Mouse (Mus musculus) embryo, embryonic 11.5 days (tissue): ENCODE results near the gene Ephb1.

Experiments
- DNase-seq: peaks from one replicate; pipeline ENCODE4 v3.0.0-alpha.2; 2012; ENCODE audit warnings: low read depth, low spot score

The Ephb1 gene

DNA sequence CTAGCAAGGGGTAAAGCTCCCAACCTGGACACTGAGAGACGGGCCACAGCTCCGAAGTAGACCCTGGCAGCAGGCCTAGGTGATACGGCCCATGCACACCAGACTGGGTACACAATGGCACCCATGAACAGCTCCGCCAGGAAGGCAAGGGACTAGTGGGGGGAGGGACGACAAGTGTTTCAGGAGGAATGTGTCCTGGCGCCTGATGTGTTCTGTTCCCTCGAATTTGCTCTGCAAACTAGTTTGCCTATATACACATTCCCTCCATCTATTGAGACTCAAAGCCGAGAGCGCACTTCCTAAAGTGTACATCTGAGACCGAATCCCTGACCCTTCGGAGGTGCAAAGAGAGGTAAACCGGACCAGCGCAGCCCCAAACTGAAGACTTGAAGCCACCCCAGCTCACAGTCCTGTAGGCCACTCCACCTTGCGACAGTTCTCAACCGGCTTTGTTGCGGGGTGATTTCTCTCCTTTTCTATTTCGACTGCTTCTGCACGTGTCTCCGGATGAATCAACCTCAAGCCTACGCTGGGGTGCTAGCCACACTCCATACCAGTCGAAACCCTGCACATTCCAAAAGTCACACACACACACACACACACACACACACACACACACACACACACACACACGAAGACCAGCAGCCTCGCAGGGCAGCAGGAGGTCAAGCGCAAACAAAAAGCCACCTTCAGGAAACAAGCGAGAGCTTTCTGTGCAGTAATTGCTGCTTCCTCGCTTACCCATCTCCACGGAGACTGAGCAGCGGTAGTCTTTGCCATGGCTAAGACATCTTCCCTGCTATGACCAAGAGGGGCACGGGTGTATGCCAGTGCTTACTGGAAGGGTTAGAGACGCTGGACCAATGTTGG is 2.1 kb downstream of the Ephb1 start:
- no peak for DNase-seq

DNA sequence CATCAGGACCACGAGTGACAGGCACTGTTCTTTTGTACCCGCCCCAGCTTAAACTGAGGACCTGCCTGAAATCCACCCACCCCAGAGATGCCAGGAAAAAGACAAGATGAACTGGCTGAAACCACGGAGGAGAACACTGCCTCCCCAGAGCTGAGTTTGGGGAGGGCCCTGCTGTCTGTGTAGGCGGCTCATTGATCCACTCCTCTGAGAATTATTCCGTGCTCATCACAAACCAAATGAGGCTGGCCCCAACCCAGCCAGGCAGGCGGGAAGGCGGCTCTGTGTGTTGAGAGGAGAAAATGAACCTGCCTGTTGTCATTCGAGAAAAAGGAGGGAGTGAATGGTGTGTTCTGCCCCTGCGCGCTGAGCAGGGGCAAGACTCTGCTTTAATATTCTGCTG is 2.8 kb downstream of the Ephb1 start:
- DNase-seq: no peak

DNA sequence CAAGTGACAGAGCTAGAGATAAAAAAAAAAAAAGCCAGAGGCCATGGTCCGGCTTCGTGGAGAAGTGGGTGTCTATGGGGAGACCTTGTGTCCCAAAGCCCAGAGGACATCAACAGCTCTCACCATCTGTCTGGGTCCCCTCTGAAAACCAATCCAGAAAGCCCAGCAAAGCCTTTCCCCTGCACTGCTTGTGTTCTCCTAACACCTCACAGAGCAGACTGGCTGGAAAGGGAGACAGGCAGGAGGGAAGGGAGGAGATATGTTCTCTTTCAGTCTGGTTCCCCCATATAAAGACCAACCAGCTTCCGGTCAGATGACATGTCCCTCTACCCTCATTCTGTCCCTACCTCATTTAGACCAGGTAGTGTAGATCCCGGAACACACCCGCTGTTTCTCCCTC is 3.3 kb downstream of the Ephb1 start:
- no peak for DNase-seq

DNA sequence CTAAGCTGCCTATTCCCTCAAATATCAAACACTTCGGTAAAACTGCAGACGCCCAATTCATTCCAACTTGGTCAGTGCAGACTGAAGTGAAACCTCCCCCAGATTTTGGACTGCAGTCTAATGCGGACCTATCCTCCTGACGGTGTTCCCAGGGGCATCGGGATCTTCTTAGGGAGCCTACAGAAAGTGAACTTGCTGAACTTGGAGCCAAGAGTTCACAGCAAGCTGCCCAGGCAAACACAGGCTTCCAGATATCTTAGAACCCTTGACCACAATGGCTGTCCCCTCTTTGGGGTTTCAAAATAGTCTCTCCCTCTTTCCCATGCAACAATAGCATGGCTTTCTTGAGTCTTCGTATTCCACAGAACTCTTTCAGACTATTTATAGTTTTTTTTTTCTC is 3.8 kb downstream of the Ephb1 start:
- no peak for DNase-seq

DNA sequence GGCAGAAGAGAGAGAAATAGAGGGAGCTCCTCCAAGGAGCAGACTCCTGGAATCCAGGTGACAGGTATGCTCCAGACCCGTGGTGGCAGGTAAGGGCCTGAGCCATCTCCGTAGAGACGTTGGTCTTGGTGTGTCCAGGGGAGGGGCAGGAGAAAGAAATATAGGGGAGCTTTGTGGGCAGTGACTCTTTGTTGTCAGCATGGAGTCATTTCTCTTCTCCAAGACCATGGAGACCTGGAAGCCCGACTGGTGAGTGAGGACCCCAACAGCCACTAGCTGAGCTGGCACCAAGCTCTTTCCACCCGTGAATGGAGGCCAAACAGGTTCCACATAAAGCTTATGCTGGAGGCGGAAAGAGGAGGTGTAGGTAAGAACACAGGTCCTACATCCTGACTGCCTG is 4.4 kb downstream of the Ephb1 start:
- DNase-seq: no peak

DNA sequence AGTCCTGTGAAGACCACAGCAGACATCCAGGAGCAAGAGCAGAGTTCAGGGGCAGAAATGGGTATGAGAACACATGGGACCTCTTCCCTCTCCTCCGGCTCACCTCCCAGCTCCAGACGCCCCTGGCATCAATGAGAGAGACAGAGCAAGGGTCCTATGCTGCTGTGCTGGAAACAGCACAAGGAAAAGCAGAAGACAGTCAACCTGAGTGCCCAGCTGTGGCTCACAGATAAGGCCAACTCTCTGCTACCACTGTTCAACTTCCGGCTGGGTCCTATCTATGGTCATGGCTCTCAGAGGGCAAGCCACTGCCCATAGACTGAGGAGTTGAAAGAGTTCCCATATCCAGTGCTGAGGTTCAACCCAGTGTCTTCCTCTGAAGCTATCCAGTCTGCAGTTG is 7.7 kb downstream of the Ephb1 start:
- DNase-seq: no peak

DNA sequence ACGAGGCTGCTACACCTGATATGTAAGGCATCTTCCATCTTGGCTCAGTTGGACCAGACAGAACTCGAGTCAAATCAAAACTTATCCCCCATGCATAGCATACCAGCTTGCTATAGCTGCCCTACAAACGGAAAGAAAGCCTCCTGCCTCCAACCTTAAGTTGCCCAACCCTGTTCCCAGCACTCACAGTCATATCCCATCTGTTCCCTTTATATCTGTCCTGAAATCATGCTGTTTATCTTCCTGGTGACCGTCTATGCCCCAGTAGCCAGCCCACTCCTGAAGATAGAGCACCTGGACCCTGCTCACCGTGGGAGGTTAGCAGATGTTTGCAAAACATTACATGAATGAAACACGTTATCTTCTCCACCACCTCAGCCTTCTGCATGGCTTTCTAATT is 9.0 kb downstream of the Ephb1 start:
- DNase-seq: no peak

DNA sequence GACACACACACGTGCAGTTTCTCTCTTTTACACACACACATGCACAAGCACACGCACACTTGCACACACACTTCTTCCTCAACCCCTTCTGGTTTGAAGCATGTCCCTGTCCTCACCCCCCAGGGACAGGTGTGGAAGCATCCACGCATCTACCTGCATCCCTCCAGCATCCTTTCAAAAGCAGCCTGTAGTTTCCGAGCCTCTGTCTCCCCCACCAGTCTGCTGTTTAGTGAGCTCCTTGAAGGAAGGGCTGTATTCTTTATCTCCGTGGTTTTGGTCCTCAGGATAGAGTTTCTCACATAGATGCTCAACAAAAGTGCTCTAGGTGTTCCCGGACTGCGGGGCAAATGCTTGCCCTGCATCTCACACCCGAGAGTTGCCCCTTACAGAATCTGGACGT is 9.4 kb downstream of the Ephb1 start:
- no peak for DNase-seq

DNA sequence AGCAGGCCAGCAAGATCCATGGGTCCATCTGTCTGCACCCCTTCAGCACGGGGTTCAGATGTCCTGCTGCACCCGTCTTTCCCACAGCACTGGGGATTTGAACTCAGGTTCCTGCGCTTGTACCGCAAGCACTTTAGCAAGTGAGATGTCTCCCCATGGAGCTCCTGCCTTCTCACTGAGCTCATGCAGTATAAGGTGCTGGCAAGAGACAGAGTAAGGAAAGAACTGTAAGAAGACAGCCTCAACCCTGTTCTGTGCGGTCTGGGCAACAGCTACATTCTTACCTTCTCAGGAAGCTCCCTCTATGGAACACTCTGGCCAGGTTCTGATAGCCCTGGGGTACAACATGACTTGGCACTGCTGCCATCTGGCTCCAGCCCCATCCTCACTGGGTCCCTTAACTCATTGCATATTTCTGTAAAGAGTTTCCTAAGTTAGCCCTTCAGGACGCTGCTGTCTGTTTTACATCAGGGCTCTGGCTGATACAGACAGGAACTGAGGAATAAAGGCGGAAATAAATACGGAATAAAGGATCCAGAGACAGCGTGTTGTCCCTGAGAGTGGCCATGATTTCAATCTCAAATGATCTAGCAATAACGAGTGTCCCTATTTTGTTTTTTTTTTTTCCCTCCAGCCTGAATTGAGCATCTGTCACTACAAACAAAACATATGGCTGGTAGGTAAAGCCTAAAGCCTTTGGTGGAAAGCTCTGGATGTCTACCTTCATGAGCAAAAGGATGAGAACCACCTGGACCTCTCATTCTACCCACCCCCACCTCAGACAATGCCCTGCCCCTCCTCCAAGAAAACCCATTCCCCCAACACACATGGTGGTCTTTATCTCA is 10.2 kb downstream of the Ephb1 start:
- no peak for DNase-seq

DNA sequence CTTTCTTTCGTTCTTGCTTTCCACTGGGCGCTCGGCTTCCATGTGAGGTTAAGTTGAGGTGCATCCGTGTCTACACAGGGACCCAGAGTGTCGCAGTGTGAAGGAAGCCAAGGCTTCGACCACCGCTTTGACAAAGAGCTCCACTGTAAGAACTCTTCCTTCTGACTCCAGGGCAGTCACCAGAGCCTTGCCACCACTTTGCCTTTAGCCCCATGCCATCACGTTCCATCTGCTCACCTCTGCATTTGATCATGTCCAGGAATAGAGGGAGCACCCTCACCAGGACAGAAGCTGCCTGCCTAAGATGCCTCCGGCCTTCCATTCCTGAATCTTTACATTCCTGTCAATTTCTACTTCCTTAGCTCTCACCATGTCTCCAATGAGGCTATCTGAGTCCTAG is 11.4 kb downstream of the Ephb1 start:
- DNase-seq: no peak

DNA sequence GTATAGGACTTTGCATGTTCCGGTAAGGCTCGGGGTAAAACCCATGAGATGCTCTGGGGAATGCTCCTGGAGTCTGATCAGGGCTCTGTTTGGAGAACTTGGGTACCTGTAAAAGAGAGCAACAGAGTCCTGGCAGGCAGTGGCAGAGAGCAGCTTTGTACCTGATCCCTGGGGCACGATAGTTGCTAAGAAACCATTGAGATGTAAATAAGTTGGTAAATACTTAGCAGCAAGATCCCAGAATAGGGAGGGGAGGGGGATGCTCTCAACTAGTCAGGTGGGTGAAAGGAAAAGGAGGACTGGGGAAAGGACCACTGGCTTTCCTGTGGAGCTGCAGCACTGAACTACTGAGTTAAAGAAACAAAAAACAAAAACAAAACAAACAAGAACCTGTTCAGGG is 12.5 kb downstream of the Ephb1 start:
- DNase-seq: no peak

DNA sequence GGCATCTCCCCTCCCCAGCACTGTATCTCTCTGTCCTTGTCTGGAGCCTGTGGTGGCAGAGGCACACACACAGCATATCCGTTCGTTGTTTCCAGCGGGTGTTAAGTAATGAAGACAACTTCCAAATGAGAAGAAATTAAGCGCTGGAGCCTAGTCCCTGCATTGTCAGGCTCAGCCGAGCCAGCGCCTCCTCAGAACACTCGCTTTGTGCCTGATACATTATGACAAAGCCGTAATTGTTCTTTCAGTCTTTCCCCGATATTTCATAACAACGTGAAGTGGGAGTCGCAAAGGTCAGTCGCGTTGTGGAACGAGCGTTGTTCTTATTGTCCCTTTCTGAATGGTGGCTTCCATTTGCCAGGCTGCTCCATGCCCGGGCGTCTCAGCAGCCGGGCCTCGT is 13.7 kb downstream of the Ephb1 start:
- DNase-seq: no peak

DNA sequence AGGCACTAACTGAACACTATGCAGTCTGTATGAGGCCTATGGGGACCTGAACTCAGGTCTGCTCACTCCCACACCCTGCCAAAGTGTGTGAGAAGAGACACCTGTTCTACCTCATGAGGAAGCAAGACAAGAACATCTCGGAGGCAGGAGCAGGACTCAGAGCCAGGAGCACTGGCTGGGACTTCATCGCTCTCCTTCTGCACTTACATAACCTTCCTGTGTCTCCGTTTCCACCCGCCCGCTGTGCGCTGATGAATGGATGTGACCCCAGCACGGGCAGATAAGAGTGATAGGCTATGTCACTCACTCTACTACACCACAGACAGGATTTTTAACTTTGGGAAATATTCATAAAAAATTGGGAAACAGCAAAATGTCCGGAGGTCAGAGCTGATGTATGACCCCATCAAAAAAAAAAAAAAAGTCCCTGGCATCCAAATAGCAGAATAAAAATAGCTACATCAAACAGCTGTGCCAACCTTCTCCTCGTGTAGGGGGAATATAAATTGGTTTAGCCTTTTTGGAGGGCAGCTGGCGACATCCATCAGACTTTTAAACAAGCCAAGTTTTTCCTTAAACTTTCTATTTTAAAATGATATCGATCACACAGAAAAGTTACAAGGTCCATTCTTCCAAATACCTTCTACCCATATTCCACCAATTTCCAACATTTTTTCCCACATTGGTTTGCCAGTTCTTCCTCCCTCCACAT is 18.8 kb downstream of the Ephb1 start:
- no peak for DNase-seq

DNA sequence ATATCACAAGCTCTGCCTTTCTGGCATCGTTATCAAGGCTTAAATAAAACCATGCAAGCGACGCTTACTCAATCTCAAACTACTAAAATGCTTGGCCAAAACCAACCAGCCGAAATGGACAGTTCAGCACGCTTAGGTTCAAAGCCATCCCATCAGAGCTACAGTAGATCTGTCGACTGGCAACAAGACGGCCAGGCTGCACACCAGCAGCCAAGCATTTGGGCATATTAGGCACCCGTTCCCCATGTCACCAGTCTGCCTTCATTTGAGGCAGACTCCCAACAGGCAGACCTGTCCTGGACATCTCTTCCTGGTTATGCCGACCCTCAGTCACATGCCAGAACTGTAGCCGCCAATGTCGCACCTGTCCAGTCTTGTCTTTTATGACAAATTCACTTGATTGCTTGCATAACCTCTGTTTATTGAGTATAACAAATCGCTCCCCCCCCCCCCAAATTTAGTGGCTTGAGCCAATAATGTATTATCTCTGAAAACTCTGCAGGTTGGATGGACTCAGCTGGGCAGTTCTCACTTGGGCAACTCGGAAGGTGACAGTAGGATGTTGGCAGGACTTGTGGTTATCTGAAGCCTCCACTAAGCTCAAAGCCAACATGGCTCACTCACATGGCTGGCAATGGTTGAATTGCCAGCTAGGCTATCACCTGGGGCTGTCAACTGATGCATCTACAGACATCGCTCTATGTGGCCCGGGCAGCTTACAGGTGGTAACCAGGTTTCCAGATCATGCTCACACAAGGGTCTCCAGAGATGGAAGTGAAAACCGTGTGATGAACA is 24.0 kb downstream of the Ephb1 start:
- DNase-seq: no peak

DNA sequence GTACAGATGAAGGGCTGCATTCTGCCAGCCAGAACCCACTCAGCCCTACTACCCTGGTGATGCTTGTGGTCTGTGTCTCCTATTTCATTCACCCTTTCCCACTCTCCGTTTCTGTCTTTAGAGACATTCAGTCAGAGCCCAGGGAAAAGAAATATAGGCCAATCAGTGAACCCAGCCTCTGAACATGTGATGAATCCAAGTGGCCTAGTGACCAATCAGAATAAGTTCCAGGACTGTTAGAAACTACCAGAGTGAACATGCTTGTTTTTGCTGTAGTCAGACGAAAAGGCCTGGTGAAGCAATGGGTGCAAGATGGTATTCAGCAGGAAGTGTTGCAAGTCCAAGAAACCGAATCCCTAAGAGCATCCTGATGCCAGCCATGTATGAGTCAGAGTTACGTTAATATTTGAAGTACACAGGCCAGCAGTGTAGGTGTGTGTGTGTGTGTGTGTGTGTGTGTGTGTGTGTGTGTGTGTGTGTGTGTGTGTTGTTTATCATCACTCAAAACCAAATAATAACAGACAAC is 26.8 kb downstream of the Ephb1 start:
- no peak for DNase-seq

DNA sequence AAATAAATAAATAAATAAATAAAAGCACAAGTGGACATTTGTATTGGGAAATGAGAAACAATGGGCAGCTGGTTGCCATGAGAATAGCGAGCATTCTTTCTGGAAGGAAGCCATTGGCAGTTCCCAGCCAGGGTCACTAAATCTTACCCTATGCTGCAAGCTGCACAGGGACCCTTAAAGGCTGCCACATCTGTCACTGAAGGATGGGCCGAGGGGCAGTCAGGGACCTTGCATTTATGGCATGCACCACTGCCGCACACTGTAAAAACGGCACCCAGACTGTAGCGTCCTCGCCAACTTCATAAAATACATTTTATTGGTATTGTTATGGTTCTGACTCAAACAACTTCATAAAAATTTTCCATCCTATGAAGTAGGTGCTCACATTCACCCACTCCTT is 39.1 kb downstream of the Ephb1 start:
- no peak for DNase-seq

DNA sequence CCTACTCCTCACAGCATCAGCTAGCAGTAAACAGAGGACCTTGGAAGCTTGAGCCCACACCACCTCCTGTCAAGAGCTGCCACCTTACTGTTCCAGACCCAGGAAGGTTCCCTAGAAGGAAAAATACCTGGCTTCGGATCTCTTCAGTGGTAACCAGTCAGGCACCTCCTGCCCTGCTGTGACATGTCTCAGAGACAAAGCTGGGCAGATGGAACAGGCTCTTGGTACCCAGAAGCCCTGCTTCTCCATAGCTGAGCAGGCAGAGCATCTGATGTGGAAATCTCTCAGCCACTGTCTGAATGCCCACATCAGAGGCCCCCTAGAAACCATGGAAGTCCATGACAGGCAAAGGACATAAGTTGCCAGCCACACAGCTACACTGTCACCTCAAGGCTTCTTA is 39.7 kb downstream of the Ephb1 start:
- no peak for DNase-seq

DNA sequence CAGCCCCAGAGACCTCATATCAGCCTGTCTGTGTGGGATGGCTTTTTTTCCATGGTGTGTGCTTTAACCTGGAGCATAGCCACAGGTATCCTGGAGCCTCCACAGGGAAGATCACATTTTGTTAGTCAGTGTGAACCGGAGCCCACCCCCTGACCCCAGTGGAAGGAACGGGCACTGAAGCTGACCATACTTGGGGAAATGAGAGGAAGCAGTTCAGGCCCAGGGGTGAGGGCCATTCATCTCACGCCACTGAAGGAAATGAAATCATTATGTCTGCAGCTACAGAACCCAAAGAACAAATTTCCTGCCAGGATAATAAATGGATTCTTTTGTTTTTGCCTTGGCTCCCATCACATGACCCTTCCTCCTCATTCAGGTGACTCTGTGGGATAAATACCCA is 44.1 kb downstream of the Ephb1 start:
- DNase-seq: peak; percentile 8

DNA sequence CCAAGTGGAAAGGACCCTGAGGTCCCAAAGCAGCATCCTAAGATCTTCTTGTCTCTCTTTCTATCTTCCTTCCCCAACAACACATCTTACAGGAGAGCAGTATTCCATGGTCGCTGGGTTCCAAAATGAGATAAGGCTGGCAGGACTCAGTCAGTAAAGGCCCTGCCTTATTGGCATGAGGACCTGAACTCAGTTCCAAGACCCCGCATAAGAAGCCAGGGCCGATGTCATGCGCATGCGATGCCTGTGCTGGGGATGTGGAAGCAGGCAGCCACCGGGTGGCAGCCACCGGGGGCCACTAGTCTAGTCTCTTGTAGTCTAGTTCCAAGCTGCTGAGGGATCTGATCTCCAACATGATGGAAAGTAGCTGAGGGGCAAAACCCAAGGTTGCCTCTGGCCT is 45.2 kb downstream of the Ephb1 start:
- DNase-seq: no peak

DNA sequence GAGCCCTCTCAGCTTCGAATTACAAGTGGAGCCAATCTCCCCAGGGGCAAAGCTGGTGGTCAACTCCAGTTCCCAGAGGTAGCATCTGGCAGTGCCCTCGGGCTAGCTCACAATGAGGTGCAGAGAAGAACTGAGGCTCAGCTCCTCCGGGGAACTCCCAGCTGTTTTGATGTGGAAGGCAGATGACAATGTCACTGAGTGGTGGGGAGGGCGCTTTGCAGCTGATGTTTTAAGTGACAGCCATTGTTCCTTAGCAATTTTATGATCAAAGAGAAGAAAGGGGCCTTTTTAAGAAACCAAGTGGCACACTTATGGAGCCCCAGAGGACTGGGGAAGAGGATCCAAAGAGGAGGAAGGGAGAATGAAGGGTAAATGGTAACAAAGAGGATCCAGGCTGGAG is 46.8 kb downstream of the Ephb1 start:
- DNase-seq: no peak

DNA sequence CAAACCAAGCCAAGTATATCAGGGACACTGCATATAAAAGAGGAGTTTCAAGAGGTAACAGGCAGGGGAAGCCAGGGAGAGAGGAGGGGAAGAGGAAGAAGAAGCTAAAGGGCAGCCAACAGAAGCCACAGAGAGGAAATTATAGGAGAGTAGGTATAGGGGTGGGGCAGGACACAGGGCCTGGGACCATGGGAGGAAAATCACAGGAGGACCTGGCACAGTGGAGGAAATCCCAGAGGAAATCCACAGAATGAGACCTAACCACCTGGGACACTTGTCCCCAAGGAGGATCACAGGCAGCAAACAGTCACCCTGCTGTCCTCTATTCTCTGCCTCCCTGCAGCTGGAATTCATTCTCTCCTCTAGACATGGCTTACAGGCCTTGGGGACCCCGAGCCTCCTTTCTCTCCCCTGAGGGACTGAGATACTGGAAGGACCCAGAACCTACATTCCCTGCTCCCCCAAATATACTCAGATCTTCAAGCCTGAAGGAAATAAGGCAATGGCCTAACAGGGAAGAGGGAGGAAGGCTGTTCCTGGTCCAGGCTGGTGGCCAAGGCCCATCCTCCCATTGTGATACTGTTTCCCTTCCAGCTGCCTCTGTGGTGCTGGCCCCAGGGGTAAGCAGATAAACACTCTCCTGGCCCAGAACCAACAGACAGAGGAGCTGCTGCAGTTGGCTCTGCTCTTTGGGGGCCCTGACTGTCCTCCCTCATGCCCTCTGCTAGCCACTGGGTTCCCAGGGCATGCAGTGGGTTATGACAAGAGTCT is 47.7 kb downstream of the Ephb1 start:
- DNase-seq: no peak
